Mouse (Mus musculus): ENCODE measurements around the gene Slc26a10.
"Not testable (repeated sequence)": the region's sequence is repeated elsewhere in the genome, so short reads cannot be mapped to it uniquely, and the experiment has no call there.

The Slc26a10 gene

GRCm38 (mm10) chr10:127198492-127198891 is 18.0 kb upstream of the Slc26a10 start:
- no peak for DNase-seq (ENCODE audit: low read depth, low spot score)

GRCm38 (mm10) chr10:127197505-127198110 is 17.2 kb upstream of the Slc26a10 start:
- no peak for DNase-seq (ENCODE audit: low read depth, low spot score)

DNA sequence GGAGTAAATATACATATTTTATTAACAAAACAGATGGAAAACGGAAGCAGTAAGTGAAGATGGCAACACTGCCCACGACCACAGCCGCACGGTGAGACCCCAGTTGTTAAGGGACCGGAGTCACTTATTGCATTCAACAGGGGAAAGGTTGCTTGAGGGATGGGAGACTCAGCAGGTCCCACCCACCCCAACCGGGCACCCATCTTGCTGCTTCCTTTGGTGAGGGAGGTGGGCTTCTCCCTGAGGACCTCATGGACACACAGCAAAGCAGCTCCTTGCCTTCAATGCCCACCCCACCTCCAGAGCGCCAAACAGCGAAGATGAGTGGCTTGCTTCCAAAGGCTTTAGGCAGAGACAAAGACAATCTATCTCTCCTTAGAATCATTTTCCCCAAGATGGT is 16.7 kb upstream of the Slc26a10 start:
- no peak for DNase-seq (ENCODE audit: low read depth, low spot score)

GRCm38 (mm10) chr10:127196392-127196791 is 15.9 kb upstream of the Slc26a10 start:
- no peak for DNase-seq (ENCODE audit: low read depth, low spot score)

- DNase-seq (ENCODE audit: low read depth, low spot score), result peak; percentile 56
These were observed 15.1 kb upstream of the Slc26a10 start, which contains the start of gene Dtx3 for GRCm38 (mm10) chr10:127195328-127196129. Gene Dtx3 (minus strand): TSS chr10:127195728.

GRCm38 (mm10) chr10:127194428-127195327 is 14.2 kb upstream of the Slc26a10 start:
- no peak for DNase-seq (ENCODE audit: low read depth, low spot score)

GRCm38 (mm10) chr10:127193011-127193410 is 12.6 kb upstream of the Slc26a10 start:
- DNase-seq (ENCODE audit: low read depth, low spot score), result no peak

DNA sequence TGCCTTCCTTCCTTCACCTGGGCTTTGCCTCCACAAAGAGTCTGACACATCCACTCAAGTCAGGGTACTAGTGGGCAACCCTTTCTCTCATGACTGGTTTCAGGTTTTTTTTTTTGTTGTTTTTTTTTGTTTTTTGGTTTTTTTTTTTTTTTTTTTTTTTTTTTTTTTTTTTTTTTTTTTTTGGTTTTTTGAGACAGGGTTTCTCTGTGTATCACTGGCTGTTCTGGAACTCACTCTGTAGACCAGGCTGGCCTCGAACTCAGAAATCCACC is 11.5 kb upstream of the Slc26a10 start:
- DNase-seq (ENCODE audit: low read depth, low spot score), result not testable (repeated sequence)

DNA sequence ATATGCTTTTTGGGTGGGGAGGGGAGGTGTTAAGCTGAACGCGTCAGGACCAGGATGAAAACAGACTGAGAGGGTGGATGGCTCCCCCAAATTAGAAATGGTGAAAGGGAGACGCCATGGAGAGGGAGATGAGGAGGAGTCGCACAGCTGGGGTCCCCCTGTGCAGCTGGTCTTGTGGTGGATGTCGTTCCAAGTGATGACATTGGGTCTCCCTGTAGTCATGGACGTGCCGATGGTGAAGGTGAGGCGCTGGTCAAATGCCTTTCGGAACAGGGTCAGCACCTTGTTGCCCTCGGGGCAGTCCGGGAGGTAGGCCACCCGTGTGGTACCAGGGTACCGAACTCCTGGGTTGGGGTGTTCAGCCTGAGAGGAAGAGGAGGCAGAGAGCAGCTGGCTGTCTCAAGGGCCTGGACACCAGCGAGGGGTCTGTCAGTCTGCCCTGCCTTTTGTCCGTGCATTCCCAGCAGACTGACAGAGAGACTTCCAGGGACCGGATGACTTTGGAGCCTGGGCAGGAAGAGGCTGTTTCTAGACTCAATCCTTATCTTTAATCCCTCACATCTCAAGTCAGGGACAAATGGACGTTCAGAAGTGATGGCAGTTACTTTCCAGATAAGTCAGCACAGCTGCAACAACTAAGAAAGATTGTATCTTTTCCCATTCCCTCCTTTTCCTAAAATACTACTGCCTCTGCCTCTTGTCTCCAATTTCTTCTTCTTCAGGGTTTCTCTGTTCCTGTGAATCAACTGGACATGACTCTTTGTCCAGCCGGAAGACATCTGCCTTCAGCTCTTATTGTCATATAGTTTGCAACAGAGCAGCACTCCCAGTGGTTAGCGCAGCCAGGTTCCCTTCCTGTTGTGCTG is 11.0 kb upstream of the Slc26a10 start:
- no peak for DNase-seq (ENCODE audit: low read depth, low spot score)

DNA sequence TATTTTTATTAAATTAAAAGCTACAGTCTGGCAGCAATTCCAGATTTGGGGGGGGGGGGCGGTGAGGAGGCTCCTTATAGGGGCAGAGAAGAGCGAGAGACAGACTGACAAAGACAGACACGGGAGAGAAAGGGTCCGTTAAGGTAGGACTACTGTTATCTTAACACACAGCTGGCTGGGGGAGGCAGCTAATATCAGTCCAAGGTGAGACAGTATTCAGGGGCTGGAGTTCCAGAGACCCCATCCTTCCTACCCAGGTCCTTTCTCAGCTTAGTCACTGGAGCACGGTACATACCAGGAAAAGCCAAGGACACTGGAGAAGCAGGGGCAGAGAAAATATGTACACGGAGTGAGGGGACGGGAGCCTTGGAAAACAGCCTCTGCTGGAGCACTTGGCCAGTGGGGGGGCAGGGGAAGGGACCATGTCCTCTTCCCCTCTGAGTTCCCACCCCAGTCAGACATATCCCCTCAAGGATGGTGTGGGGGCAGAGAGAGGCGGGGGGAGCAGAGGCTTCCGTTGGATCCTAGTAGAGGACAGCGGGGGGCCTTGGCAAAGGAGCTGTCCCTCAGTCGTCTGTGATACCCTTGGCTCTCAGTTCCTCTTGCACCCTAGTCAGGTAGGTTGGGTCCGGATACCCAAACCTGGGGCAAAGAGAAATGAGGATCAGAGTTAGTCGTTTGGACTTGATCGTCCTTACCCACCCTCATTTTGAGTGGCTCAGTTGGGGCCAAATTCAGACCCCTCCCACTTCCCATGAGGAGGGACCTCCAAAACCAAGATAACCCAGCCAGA is 10.1 kb upstream of the Slc26a10 start:
- no peak for DNase-seq (ENCODE audit: low read depth, low spot score)

GRCm38 (mm10) chr10:127189651-127190381 is 9.4 kb upstream of the Slc26a10 start, which contains the start of gene Arhgef25:
Gene Arhgef25 (minus strand): TSS chr10:127190083.
- peak; percentile 69 for DNase-seq (ENCODE audit: low read depth, low spot score)

- no peak for DNase-seq (ENCODE audit: low read depth, low spot score)
These were observed 8.7 kb upstream of the Slc26a10 start for GRCm38 (mm10) chr10:127189116-127189650.

DNA sequence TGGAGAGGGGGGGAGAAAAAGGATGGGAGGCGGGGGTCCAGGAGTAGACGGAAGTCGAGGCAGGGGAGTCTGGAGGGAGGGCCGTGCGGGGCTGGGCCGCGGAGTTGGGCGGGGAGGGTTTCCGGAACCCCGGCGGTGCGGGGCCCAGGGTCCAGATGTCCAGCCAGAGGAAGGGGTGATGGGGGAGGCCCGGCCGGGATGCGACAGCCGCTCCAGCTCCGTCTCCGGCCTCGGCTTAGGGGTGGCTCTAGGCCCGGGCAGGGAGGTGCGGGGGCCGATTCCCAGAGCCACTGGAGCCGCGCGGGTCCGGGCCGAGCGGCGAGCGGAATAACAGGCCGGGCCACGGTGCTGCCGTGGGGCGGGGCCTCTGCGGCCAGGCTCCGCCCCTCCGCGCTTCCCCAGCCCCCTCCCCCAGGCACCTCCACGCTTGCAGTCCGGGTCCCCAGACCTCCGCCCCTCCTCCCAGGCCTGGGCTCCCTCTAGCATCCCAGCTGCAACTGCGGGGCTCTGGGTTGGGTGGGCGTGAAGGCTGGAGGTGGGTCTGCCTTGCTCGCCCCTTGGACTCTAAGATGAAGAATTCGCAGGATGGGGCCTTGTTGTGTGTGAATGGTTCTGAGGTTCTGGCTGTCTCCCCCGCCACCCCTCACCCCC is 8.1 kb upstream of the Slc26a10 start:
- peak; percentile 89 for DNase-seq (ENCODE audit: low read depth, low spot score)

DNA sequence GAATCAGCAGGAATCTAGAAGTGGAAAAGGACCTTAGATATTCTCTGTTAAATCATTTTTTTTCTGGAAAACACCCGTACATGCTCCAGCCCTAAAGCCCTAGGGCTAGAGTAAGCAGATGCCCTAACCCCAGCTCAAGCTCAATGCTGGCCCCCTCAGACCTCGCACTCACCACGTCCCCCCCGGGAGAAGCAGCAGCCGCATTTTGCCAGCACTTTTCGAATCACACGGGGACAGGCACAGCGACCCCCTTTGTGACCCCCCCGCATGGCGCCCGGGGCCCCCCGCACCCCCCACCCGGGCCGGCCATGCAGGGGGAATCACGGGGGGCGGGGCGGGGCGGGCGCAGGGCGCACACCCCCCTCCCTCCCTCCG is 7.6 kb upstream of the Slc26a10 start:
- no peak for DNase-seq (ENCODE audit: low read depth, low spot score)

DNA sequence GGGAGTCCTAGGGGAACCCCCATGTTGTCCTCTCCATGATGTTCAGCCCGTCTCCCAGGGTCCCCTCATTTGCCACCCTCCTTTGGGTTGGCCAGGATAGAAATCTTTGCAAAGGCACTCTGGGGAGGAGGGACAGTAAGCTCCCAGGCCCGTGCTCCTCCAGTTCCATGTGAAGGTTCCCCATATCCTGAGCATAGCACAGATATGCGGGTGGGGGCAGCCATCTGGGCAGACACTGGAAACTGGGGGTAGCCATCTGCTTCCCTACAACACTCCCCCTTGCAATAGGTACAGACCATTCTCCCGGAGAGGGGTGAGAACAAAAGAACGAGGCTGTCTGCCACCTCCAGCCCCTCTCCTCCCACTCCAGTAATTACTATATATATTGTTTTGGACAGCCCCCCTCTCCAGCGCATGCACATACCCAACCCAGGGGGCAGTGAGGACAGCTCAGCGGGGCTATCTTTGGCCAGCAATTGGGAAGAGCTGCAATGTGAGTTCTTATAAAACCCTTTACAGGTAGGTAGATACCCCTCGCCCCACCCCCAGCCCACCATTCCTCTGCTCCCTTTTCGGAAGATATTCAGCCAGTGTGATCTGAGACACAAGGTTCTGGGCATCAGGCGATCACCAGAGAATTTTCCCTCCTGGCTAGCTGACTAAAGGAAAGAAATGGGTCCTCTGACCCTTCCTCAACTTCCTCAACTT is 7.1 kb upstream of the Slc26a10 start:
- DNase-seq (ENCODE audit: low read depth, low spot score), result no peak

DNA sequence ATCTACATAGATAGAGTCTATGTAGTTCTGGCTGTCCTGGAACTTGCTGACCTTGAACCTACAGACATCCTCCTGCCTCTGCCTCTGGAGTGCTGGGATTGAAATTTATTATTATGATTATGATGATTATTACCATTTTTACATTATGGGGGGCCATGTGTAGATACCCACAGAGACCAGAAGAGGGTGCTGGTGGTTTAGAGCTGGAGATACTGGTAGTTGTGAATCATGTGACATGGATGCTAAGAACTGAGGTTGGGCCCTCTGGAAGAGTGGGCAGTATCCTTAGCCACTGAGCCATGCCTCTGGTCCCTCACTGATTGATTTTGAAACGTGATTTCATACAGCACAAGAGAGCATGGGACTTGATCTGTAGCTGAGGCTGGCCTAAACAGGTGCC is 6.0 kb upstream of the Slc26a10 start:
- peak; percentile 46 for DNase-seq (ENCODE audit: low read depth, low spot score)

DNA sequence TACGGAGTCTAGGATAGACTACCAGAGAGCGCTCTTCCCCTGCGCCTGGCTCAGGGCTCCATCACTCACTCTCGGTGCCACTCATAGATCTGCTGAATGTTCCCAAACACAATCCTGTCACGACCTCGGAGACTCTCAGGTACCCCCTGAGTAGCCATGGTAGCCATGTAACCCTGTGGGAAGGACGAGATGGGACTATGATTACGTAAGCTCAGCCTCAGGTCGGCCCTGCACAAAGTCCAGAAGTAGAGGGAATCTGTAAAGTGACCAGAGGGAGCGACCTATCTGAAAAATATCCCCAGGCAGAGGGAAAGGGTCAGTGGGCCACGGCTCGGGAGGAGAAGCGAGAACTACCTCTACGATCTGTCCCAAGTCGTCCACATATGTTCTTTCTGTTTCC is 5.1 kb upstream of the Slc26a10 start:
- DNase-seq (ENCODE audit: low read depth, low spot score), result no peak

DNA sequence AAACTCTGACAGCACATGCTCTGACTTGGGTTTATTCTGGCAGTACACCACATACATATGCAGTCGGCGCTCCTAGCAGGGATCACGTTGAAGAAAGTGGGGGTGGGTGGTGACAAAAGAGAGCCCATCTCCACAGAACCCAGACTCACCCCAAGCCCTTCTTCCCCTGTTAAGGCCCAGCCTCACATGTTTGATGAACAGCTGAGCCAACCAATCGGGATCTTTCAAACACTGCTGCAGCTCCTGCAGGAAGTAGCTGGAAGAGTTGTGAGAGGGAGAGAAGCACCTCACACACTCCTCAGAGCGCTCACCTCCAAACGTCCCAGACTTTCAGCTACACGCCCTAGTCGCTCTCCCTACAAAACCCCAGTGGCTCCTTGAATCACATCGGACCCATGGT is 4.7 kb upstream of the Slc26a10 start:
- DNase-seq (ENCODE audit: low read depth, low spot score), result peak; percentile 86

Measured in R1 (cell line).